Mouse (Mus musculus): ENCODE data around the gene Slc38a8.

GRCm38 (mm10) chr8:119430690-119431089 lies 70.8 kb downstream of the Slc38a8 start:
- TF ChIP-seq POLR2A (IDR thresholded peaks at IDR 0.05; ENCODE audit: low read depth, low read length) (no peak), CTCF (IDR thresholded peaks at IDR 0.05; ENCODE audit: borderline replicate concordance, insufficient read depth, low read length) (no peak)

All from embryonic fibroblast, embryonic 13.5 days (primary cell).